Mouse (Mus musculus): ENCODE results near the gene Atg13. TPM values are rescaled to one million over a fixed set of nuclear protein-coding genes. Genes with fewer than 3 reads are reported as not detected.

The Atg13 gene
- 20.9 and 25.6 TPM in 2 replicates for polyA plus RNA-seq (2014; fragmentation: Nextera tagmentation; extraction: Ambion mirVana)

DNA sequence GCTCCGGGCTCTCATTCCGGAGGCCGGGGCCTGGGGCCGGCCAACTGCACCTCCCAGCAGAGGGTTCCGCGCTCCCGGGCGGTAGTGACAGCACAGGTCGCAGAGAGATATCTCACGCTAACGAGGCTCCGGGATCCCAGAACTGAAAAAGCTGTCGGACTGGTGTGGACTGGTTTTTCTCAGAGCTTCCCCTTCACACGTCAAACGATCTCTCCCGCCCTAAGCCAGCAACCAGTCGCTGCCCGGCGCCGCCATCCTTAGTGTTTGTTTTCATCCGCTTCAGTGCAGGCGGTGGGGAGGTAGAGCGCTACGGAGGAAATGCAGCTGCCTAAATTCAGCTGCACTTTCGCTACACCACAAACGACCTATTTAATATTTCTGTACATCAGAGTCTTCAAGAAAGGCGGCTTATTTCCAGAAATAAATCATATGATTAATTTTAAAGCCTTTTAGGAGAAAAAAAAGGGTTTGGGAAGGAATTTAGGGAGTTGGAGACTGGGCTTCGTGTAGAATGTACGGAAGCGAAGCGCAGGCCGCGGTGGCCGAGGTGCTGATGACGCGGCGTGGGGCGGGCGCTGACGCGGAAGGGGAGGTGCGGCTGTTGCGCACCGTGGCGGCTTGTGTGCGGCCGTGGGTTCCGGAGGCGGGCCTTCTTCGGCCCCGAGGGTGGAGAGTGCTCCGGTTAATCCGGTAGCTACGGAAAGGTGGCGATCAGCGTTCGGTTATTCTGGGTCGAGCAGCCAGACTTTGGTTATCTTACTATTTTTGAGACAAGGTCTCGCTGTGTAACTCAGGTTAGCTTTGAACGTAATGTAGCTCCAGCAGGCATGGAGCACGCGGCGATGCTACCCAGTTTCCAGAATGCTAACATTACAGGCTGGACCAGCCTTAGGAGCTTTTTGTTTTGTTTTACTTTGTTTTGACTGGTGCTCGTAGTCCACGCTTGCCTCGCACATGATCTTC, at the start of gene Atg13, which contains the start of gene Harbi1:
Atg13 (minus strand) TSS at position 305 of the 963 bp plus-strand sequence.
Harbi1 (plus strand) TSS at position 581 of the 963 bp plus-strand sequence.
- Histone ChIP-seq H3K27me3 (ENCODE audit: insufficient read depth, low read length) (no peaks in the 10 kb centered on the region), H3K9ac (peak within 1 kb of the TSS; percentile 81), H3K36me3 (ENCODE audit: insufficient read depth) (no peaks in the 10 kb centered on the region), H3K9me3 (ENCODE audit: low read depth, low read length) (no peaks in the 10 kb centered on the region), H3K4me1 (ENCODE audit: insufficient read depth) (peaks cover 7% of the 10 kb centered on the region; the same call in 1 of the 2 replicates), H3K27ac (ENCODE audit: low read depth) (peak within 1 kb of the TSS; percentile 88), H3K4me3 (ENCODE audit: low read depth, low read length) (peak within 1 kb of the TSS; percentile 89), H3K4me2 (peak within 1 kb of the TSS; percentile 88)
- TF ChIP-seq CTCF (IDR thresholded peaks at IDR 0.05; ENCODE audit: low read depth): no peak
- DNase-seq (peak; percentile 96), ATAC-seq (ENCODE audit: insufficient read depth) (peak; percentile 100)
- under 1% methylated on average over 66 of the region's 66 CpGs for WGBS

DNA sequence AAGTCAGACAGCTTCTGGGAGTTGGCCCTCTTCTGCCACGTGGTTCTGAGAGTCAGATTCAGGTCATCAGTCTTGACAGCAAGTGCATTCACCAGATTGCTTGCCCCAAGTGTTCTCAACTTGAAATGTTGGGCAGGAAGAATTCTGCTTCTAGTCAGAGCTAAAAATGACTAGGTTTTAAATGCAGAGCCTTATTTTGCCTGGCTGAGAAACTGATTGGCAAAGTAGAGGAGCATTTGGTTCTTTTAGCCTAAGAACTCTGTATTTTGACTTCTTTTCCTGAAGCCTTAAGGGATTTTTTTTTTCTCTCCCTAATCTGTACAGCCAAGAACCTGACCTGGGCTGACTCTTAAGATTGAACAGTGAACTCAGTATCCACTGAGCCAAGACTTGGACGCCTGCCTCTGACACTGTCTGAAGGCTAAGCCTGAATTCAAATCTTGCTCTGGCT, 39.5 kb upstream of the Atg13 start:
- no peaks in the 10 kb centered on the region for H3K36me3 ChIP-seq (ENCODE audit: insufficient read depth)
- DNase-seq (no peak), ATAC-seq (ENCODE audit: insufficient read depth) (no peak)
- no peak for TF ChIP-seq CTCF (IDR thresholded peaks at IDR 0.05; ENCODE audit: low read depth)
- no peak overlapping the region for H3K27ac ChIP-seq (ENCODE audit: low read depth)
- H3K4me2 ChIP-seq: no peak overlapping the region
- H3K4me1 ChIP-seq (ENCODE audit: insufficient read depth): no peaks in the 10 kb centered on the region
- no peaks in the 10 kb centered on the region for H3K9me3 ChIP-seq (ENCODE audit: low read depth, low read length)
- no peak overlapping the region for H3K9ac ChIP-seq
- H3K27me3 ChIP-seq (ENCODE audit: insufficient read depth, low read length): no peaks in the 10 kb centered on the region
- no peak overlapping the region for H3K4me3 ChIP-seq (ENCODE audit: low read depth, low read length)
- WGBS: 44% methylated on average over 2 of the region's 2 CpGs

DNA sequence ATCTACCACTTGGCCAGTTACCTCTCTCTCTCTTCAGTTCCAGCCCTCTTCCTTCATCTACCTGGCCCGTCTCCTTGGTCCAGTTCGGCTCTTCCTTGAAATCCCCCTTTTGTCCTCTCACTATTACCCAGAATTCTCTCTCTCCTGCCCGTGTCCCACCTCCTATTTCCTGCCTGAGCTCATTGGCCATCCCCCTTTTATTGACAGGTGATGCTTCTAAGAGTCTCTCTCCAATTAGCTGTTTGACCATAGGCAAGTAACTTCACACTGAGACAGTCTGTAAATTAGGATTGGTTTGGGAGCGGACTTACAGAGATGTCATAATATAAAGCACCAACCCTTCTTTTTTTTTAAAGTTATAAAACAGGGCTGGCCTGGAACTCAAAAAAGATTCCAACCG, 34.3 kb upstream of the Atg13 start:
- DNase-seq: no peak
- Histone ChIP-seq H3K4me2 (no peak overlapping the region), H3K9me3 (ENCODE audit: low read depth, low read length) (no peaks in the 10 kb centered on the region), H3K27ac (ENCODE audit: low read depth) (no peak overlapping the region), H3K27me3 (ENCODE audit: insufficient read depth, low read length) (no peaks in the 10 kb centered on the region), H3K9ac (no peak overlapping the region), H3K36me3 (ENCODE audit: insufficient read depth) (no peaks in the 10 kb centered on the region), H3K4me1 (ENCODE audit: insufficient read depth) (no peaks in the 10 kb centered on the region), H3K4me3 (ENCODE audit: low read depth, low read length) (no peak overlapping the region)
- 92% methylated on average over 5 of the region's 5 CpGs for WGBS
- ATAC-seq (ENCODE audit: insufficient read depth): no peak
- TF ChIP-seq CTCF (IDR thresholded peaks at IDR 0.05; ENCODE audit: low read depth): no peak

DNA sequence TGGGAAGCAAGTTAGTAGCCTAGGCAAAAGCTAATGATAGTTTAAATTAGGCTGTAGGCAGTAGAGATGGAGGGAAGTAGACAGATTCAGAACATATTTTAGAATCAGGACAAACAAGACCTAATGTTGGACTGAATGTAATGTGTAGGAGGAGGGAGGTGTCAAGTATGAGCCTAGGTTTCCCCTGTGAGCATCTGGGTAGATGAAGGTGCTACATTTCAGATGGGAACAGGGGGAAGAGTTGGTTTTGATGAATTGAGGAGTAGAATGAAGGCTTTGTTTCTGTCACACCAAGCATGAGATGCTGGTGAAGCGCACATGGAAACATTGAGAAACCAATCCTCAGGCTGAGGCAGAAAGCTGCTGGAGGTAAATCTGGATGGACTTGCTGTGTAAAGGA, 29.2 kb upstream of the Atg13 start:
- Histone ChIP-seq H3K4me3 (ENCODE audit: low read depth, low read length) (no peak overlapping the region), H3K9me3 (ENCODE audit: low read depth, low read length) (no peaks in the 10 kb centered on the region), H3K4me1 (ENCODE audit: insufficient read depth) (no peaks in the 10 kb centered on the region), H3K27me3 (ENCODE audit: insufficient read depth, low read length) (no peaks in the 10 kb centered on the region), H3K4me2 (no peak overlapping the region), H3K27ac (ENCODE audit: low read depth) (no peak overlapping the region), H3K36me3 (ENCODE audit: insufficient read depth) (no peaks in the 10 kb centered on the region), H3K9ac (no peak overlapping the region)
- TF ChIP-seq CTCF (IDR thresholded peaks at IDR 0.05; ENCODE audit: low read depth): no peak
- DNase-seq (no peak), ATAC-seq (ENCODE audit: insufficient read depth) (no peak)
- 97% methylated on average over 1 of the region's 1 CpGs for WGBS

DNA sequence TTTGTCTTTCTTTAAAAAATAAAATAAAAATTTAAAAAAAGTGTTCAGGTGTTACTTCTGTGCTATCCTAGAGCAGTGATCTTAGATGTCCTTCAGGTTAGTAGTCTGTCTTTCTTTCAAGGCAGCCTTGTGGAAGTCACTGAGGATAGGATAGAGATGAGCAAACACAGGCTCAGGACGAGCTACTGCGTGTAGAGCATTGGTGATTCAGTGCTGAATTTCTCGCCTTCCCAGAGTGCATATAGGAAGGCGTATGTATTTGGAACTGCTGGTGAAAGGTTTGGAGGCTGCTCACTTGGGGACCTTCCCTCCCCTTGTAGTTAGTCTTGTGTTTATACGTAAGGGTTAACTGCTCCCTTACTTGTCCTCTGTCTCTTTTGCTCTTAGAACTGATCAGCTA, 24.8 kb upstream of the Atg13 start:
- TF ChIP-seq CTCF (IDR thresholded peaks at IDR 0.05; ENCODE audit: low read depth): no peak
- DNase-seq: no peak
- no peaks in the 10 kb centered on the region for H3K9me3 ChIP-seq (ENCODE audit: low read depth, low read length)
- no peak overlapping the region for H3K4me2 ChIP-seq
- ATAC-seq (ENCODE audit: insufficient read depth): no peak
- H3K4me1 ChIP-seq (ENCODE audit: insufficient read depth): no peaks in the 10 kb centered on the region
- H3K27me3 ChIP-seq (ENCODE audit: insufficient read depth, low read length): no peaks in the 10 kb centered on the region
- H3K27ac ChIP-seq (ENCODE audit: low read depth): no peak overlapping the region
- H3K4me3 ChIP-seq (ENCODE audit: low read depth, low read length): no peak overlapping the region
- H3K9ac ChIP-seq: no peak overlapping the region
- no peaks in the 10 kb centered on the region for H3K36me3 ChIP-seq (ENCODE audit: insufficient read depth)
- 90% methylated on average over 5 of the region's 5 CpGs for WGBS

DNA sequence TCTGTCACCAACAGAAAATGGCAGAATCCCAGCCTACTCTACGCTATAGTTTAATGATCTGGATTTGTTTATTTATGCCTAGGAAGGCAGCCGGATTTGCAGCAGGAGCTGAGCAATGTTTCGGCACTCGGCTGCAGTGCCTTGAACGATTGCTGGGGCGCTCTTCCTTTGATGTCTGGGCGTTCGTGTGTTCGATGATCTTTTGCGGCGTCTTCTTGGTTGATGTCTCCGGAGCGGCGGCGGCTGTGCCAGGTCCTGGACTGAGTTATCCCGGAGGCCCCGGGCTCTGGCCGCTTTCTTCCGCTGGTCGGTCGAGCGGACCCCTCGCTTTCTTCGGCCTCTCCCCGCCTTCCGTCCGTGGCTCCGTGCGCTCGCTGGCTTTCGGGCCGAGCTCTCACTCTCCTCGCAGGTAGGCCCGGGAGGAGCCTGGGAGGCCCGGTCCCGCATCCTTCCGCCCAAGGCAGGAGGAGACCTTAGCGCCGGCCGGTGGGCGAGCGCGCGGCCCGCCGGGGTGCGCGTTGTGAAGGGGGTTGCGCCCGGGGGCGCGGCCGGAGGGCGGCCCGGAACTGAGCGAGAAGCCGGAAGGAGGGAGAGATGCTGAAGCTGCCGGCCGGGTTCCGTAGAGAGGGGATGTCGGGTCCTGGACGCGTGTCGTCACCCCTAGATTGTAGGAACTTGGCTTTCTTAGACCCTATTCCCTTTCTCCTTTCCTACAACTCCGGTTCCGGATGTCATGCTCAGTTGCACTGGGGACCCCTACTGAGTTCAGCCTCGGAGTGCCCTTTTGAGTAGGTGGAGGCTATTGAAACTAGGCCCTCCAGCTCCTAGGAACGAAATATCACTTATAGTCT, 19.8 kb upstream of the Atg13 start, which contains the start of gene Ambra1:
Ambra1 (plus strand) TSS at position 164 of the 851 bp plus-strand sequence.
- Histone ChIP-seq H3K27me3 (ENCODE audit: insufficient read depth, low read length) (no peaks in the 10 kb centered on the region), H3K27ac (ENCODE audit: low read depth) (peak within 1 kb of the TSS; percentile 93), H3K4me2 (peak within 1 kb of the TSS; percentile 72), H3K9ac (peak within 1 kb of the TSS; percentile 94), H3K4me3 (ENCODE audit: low read depth, low read length) (peak within 1 kb of the TSS; percentile 97), H3K9me3 (ENCODE audit: low read depth, low read length) (no peaks in the 10 kb centered on the region), H3K36me3 (ENCODE audit: insufficient read depth) (no peaks in the 10 kb centered on the region), H3K4me1 (ENCODE audit: insufficient read depth) (no peaks in the 10 kb centered on the region)
- peak; percentile 49 for TF ChIP-seq CTCF (IDR thresholded peaks at IDR 0.05; ENCODE audit: low read depth)
- ATAC-seq (ENCODE audit: insufficient read depth) (peak; percentile 91), DNase-seq (peak; percentile 96)
- WGBS: under 1% methylated on average over 68 of the region's 68 CpGs

Measured in lung, embryonic 14.5 days (tissue).